Mouse (Mus musculus) fat pad, adult 2 months (tissue): ENCODE measurements around the gene Mzf1.

Source experiments
- DNase-seq: peaks from one replicate; pipeline ENCODE4 v3.0.0-alpha.2; 2011; ENCODE audit warnings: low read depth, low spot score; ENCODE audit errors: extremely low read depth

Gene Mzf1

DNA sequence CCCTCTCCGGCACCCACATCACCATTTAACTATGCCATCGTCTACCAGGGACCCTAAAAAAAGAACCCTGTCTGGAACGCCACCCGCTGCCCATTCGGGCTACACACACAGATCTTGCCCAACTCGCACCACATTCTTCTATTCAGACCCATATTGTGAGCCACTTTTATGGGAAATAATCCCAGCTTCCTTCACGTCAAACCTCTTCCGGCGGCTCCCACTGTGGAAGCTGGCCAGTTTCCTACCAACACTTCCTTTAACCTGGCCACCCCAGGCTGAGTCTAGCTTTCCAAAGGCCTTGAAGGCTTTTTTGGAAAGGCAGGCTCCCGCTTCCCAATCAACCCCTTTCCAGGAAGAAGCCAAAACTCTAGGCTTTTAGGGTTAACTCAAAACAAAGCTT, 48.0 kb downstream of the Mzf1 start:
- no peak for DNase-seq

GRCm38 (mm10) chr7:13006011-13006410, 48.6 kb downstream of the Mzf1 start:
- no peak for DNase-seq

- no peak for DNase-seq
These were observed 51.2 kb downstream of the Mzf1 start for GRCm38 (mm10) chr7:13003380-13003779.

DNA sequence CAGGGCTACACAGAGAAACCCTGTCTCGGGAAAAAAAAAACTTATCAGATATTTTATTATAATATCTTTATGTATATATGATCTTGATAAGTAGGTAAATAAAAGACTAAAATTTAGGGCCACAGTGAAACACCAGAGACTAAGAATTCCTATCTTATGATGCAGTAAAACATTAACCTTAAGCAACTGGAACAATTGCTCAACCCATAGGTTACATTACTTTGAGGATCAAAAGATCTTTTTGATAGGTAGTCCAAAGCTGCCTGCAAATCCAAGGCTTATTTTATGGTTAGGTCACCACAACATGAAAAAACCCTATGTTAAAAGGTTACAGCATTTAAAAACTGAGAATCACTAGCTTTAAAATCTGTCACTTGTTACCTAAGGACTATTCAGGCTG, 53.0 kb downstream of the Mzf1 start:
- no peak for DNase-seq

GRCm38 (mm10) chr7:12998851-12999250, 55.7 kb downstream of the Mzf1 start, which contains the start of gene Trim28:
Gene Trim28, plus strand, starts transcription at chr7:12999114.
- DNase-seq = no peak

DNA sequence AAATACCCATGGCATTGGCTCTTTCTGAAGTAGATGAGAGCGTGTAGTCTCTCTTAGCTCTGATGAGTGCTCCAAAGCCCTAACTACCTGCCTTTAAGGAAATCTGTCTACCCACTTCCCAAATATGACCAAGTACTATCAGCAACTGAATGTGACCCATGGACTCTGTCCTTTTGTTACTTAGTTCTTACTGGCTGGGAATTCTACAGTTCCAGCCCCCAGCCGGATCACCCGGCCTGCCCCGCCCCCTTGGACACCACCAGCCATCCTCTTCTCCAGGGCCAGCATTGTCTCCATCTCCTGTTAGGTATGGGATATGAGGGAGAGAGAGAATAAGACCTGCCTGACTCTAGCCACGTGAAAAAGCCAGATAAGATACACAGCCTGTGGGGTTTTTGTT, 56.5 kb downstream of the Mzf1 start, which contains the start of gene Slc27a5:
Gene Slc27a5 (minus strand): TSS at position 140 of the 400 bp plus-strand sequence.
- no peak for DNase-seq

DNA sequence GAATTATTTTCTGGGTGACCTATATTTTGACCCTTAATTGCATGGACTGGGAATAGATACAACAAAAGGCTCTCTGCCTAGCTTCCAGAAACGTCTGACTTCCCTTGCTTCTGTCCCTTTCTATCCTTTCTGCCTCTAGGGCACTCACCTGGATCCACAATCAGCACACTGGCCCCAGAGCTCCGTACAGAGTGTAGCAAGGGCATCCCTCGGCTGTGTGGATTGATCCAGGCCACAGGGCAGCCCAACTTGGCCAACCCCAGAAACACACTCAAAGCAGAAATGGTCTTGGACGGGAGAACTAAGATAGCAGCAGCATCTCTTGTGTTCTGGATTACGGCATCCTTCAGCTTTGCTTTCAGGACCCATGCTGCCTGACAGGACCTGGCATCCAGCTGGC, 57.3 kb downstream of the Mzf1 start:
- no peak for DNase-seq

GRCm38 (mm10) chr7:12995862-12996261, 58.7 kb downstream of the Mzf1 start:
- no peak for DNase-seq

- DNase-seq = no peak
These were observed 61.4 kb downstream of the Mzf1 start for GRCm38 (mm10) chr7:12993148-12993547.
